Mouse (Mus musculus) testis, postnatal 10 days (tissue): Measurements from ENCODE around the gene Gm6337.
"Not testable (repeated sequence)": the region's sequence is repeated elsewhere in the genome, so short reads cannot be mapped to it uniquely, and the experiment has no call there.

Experiments used
- DNase-seq: peaks from one replicate; pipeline ENCODE4 v3.0.0; 2021; ENCODE audit warnings: low spot score

Gene Gm6337

GRCm38 (mm10) chr14:6058167-6058566 lies at the start of gene Gm6337:
TSS of gene Gm6337 (minus strand) at chr14:6058267.
- not testable (repeated sequence) for DNase-seq

- not testable (repeated sequence) for DNase-seq
Measured at GRCm38 (mm10) chr14:6107500-6107899, 49.4 kb upstream of the Gm6337 start.

GRCm38 (mm10) chr14:6093842-6094241 lies 35.8 kb upstream of the Gm6337 start, which contains the start of gene Gm8206:
TSS of gene Gm8206 (minus strand) at chr14:6093942.
- DNase-seq, result not testable (repeated sequence)
